Mouse (Mus musculus): ENCODE results near the gene Gm2075.
"Not testable (repeated sequence)": the region's sequence is repeated elsewhere in the genome, so short reads cannot be mapped to it uniquely, and the experiment has no call there.

GRCm38 (mm10) chr12:88039703-88040102, 28.1 kb downstream of the Gm2075 start:
- not testable (repeated sequence) for TF ChIP-seq CTCF (IDR thresholded peaks at IDR 0.05; ENCODE audit: borderline replicate concordance, control insufficient read depth, extremely low read depth, insufficient read depth, low read length, poor library complexity); POLR2A (IDR thresholded peaks at IDR 0.05; ENCODE audit: control insufficient read depth, extremely low read depth, insufficient read depth, low read length, poor library complexity)
